Mouse (Mus musculus) hindbrain, embryonic 12.5 days (tissue): ENCODE data around the gene Atf6. TPM values are rescaled to one million over a fixed set of nuclear protein-coding genes. Genes with fewer than 3 reads are reported as not detected.

Source experiments
- ATAC-seq: fragments of 200-750 bp; cut with Nextera tagmentation; 2 replicates; pipeline ENCODE4 v1.8.0; 2017; ENCODE audit warnings: moderate TSS enrichment; ENCODE audit not compliant: low FRiP score
- H3K27ac ChIP-seq: fragments of 300-500 bp; sonication (generic); 2 replicates; pipeline ENCODE4 v1.5.1; 2016; ENCODE audit warnings: mild to moderate bottlenecking
- H3K27me3 ChIP-seq: fragments of 300-500 bp; sonication (generic); 2 replicates; pipeline ENCODE4 v1.6.1; 2016; ENCODE audit warnings: mild to moderate bottlenecking
- H3K36me3 ChIP-seq: fragments of 300-500 bp; sonication (generic); 2 replicates; pipeline ENCODE4 v1.6.1; 2016; ENCODE audit warnings: mild to moderate bottlenecking
- H3K4me1 ChIP-seq: fragments of 300-500 bp; sonication (generic); 2 replicates; pipeline ENCODE4 v1.6.1; 2016
- H3K4me2 ChIP-seq: fragments of 300-500 bp; sonication (generic); replicated peaks from 2 replicates; pipeline ENCODE4 v1.6.1; 2016; ENCODE audit warnings: mild to moderate bottlenecking
- H3K4me3 ChIP-seq: fragments of 300-500 bp; sonication (generic); 2 replicates; pipeline ENCODE4 v1.5.1; 2016; ENCODE audit warnings: mild to moderate bottlenecking
- H3K9ac ChIP-seq: fragments of 300-500 bp; sonication (generic); 2 replicates; pipeline ENCODE4 v1.6.1; 2016; ENCODE audit warnings: mild to moderate bottlenecking, moderate library complexity
- H3K9me3 ChIP-seq: fragments of 300-500 bp; sonication (generic); replicated peaks from 2 replicates; pipeline ENCODE4 v1.6.1; 2016; ENCODE audit warnings: mild to moderate bottlenecking
- WGBS: fragments of 180-500 bp; shearing (Covaris S2); methylation state at CpG from one replicate; pipeline ENCODE4 v1.1.7; 2016; 5-methylcytosine and 5-hydroxymethylcytosine counted together
- polyA plus RNA-seq: library from polyadenylated mRNA; unstranded; fragments of >200 nt; fragmentation: Nextera tagmentation; extraction: Ambion mirVana; gene quantifications from 2 replicates; pipeline ENCODE4 v1.2.1, GENCODE M21; 2016

The Atf6 gene
- polyA plus RNA-seq, 1 experiment from 2014 or later = 10.3 TPM

DNA sequence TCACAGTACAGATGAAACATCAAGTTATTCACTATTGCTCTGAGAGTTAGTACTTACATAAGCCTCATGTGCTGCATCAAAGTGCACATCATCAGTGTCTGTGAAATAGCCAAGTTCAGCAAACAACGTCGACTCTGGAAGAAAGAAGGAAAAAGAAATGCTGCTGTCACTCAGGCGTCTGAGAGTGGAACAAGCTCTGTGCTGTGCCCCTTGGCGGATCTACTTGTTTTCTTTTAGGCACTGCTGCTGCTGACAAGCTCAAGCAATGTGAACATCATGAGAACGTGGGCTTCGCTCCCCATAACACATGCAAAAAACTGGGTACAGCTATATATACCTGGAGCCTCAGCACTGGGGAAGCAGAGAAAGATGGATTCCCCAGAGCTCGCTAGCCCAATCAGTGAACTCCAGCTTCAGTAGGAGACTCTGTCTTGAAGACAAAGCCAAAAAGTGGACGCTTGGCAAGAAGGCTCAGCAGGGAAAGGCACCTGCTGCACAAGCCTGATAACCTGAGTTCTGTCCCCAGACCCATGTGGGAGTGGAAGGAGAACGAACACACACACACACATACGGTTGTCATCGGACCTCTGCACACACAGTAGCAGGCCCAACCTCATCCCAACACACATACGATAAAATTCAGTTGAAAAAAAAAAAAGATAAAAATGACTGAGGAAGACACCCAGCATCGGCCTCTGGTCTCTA lies 12.4 kb downstream of the Atf6 start:
- peaks cover 5% of the 10 kb centered on the region; the same call in 1 of the 2 replicates for H3K36me3 ChIP-seq
- WGBS = 85% methylated on average over 13 of the region's 13 CpGs
- H3K4me3 ChIP-seq = no peak overlapping the region
- no peaks in the 10 kb centered on the region for H3K9me3 ChIP-seq
- ATAC-seq = no peak
- H3K4me1 ChIP-seq = no peaks in the 10 kb centered on the region
- H3K27ac ChIP-seq = no peak overlapping the region
- no peak overlapping the region for H3K9ac ChIP-seq
- H3K27me3 ChIP-seq = no peaks in the 10 kb centered on the region
- no peak overlapping the region for H3K4me2 ChIP-seq

DNA sequence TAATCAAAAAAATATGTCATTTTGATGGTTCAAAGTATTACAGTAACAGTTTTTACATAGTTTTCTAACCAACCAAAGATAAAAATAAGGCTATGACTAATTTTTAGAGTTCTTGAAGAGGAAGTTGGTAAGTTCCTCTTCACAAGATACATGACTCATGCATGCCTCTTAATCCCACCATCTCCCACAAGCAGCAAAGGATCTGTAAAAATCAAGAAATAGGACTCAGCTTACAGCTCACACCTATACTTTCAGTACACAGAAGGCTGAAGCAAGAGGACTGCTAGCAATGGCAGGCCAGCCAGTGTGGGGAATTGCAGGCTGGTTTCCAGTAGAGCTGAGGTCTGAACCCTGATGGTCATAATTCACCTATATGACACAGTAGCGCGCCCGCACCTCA lies 14.0 kb downstream of the Atf6 start:
- Histone ChIP-seq H3K27me3 (no peaks in the 10 kb centered on the region), H3K9ac (no peak overlapping the region), H3K4me2 (no peak overlapping the region), H3K27ac (no peak overlapping the region), H3K9me3 (no peaks in the 10 kb centered on the region), H3K4me1 (no peaks in the 10 kb centered on the region), H3K36me3 (peaks cover 7% of the 10 kb centered on the region; the same call in 1 of the 2 replicates), H3K4me3 (no peak overlapping the region)
- WGBS = 97% methylated on average over 3 of the region's 3 CpGs
- no peak for ATAC-seq

DNA sequence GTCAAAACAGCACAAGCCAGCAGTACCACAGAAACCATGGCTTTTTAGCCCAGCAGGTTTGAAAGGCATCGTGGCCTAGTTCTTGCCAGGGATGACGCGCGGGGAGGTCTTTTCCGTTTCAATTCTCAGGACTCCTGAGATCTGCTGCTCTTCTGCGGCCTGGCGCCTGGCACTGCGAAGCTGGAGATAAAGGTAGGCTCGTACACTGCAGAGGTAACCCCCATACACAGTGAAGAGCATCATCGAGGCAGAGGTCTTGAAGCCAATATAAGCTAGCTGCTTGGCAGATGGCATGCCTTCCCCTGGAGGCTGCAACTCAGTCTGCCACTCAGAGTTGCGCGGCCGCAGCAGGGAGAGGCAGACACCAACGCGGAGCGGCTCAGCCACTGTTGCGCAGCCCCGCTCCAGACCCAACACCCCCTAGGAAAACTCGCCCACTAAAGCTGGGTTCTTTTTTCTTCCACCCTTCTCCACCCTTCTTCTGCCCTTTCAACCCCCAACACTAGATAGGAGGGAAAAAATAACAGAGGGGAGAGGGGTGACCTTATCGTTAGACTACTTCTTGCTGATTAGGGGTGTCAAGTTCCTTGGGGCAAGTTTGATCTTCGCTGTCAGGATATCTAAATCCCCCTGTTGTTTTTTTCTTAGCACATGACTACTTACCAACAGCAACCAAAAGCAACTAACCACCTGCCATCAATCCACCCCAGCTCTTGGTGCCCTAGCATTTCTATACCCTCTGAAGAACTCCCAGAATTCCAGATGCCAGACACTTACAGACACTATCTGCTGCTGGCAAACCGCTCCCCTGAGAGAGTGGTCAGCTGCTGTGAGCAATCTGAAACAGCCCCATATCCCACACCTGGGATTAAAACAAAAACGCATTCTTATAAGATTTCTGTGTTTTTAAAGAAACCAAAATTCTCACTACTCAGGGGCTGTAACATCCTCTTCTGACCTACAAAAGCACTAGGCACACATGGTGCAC lies 16.6 kb downstream of the Atf6 start:
- Histone ChIP-seq H3K36me3 (peaks cover 7% of the 10 kb centered on the region; the same call in 1 of the 2 replicates), H3K4me2 (no peak overlapping the region), H3K27ac (no peak overlapping the region), H3K4me1 (no peaks in the 10 kb centered on the region), H3K9ac (no peak overlapping the region), H3K9me3 (no peaks in the 10 kb centered on the region), H3K27me3 (no peaks in the 10 kb centered on the region), H3K4me3 (no peak overlapping the region)
- no peak for ATAC-seq
- 87% methylated on average over 23 of the region's 23 CpGs for WGBS

DNA sequence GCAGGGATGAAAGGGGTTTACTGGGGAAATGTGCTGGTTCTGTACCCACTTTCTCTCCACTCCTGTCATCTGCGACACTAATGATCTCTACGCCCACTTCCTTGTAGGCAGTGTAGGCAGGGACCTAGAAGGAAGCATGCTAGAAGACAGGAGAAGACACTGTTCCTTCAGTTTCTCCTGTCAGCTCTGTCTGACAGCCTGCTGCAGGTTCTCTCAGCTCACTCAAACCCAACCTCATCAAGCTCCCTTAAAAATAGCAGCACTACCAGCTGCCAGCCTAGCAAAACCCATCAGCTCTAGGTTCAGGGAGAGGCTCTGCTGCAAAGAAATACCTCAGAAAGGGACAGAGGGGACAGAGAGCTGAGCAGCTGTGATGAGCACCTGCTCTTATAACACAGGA lies 17.6 kb downstream of the Atf6 start:
- no peak overlapping the region for H3K4me3 ChIP-seq
- no peak overlapping the region for H3K9ac ChIP-seq
- WGBS = 96% methylated on average over 2 of the region's 2 CpGs
- no peak overlapping the region for H3K4me2 ChIP-seq
- H3K27ac ChIP-seq = no peak overlapping the region
- no peaks in the 10 kb centered on the region for H3K4me1 ChIP-seq
- peaks cover 7% of the 10 kb centered on the region; the same call in 1 of the 2 replicates for H3K36me3 ChIP-seq
- H3K9me3 ChIP-seq = no peaks in the 10 kb centered on the region
- H3K27me3 ChIP-seq = no peaks in the 10 kb centered on the region
- ATAC-seq = no peak

DNA sequence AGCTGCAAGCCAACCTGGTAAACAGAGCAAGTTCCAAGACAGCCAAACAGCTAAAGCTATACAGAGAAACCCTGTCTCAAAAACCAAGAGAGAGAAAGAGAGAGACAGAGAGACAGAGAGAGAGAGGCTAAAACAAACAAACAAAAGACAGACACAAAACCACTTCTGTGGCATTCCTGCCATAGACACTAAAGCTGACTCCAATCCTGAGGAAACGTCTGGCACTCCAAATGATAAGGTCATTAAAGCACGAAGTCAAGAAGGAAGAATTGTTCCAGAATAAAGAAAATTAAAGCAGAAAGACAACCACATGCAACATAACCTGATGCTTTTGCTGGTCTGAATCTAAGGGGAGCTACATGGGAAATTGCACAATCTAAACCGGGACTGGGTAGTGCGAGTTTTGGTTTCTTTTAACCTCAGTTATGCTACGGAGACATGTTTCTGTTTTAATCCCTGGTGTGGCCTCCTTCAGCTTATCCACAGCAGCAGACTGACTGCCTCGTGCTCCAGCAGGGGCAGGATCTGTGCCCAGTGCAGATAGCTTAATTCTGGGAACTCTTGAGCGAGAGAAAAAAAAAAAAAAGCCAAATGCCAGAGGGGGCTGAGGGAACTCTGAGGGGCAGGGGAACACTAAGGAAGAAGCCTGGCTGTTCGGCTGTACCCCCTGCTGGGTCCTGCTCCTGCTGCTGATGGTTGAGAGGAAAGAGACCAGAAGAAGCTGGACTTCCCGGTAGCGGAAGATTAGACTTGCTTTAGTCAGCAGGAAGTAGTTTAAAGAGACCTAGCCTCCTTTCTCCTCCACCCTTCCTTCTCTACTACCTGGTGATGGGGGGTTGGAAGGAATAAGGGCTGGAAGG lies 21.9 kb downstream of the Atf6 start:
- Histone ChIP-seq H3K4me2 (no peak overlapping the region), H3K36me3 (peaks cover 5% of the 10 kb centered on the region; the same call in 1 of the 2 replicates), H3K27me3 (no peaks in the 10 kb centered on the region), H3K9me3 (no peaks in the 10 kb centered on the region), H3K9ac (no peak overlapping the region), H3K4me3 (no peak overlapping the region), H3K4me1 (0 out of 2 replicates have a peak, but pooled peaks cover 3% of the 10 kb centered on the region), H3K27ac (no peak overlapping the region)
- no peak for ATAC-seq
- WGBS = 47% methylated on average over 10 of the region's 10 CpGs

DNA sequence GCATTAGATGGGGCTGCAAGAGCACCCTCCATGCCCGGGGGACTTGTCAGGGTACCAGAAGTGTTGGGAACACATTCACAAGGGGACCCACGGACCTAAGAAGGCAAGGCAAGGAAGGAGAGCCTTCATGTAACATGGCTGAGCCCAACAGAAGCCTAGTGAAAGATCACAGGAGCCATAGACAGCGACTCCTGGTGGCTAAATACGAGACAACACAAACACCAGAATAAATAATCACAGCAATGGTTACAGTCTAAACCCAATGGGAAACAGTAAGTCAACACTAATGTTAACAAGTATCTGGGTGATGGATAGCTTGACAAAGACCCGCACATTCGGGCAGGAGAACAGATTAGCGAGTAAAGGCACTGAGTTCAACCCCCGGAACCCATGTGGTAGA lies 23.2 kb downstream of the Atf6 start:
- H3K4me3 ChIP-seq = no peak overlapping the region
- no peak overlapping the region for H3K4me2 ChIP-seq
- no peak for ATAC-seq
- WGBS = 55% methylated on average over 8 of the region's 8 CpGs
- peaks cover 6% of the 10 kb centered on the region; the same call in 1 of the 2 replicates for H3K36me3 ChIP-seq
- H3K4me1 ChIP-seq = 0 out of 2 replicates have a peak, but pooled peaks cover 3% of the 10 kb centered on the region
- H3K9me3 ChIP-seq = no peaks in the 10 kb centered on the region
- no peak overlapping the region for H3K9ac ChIP-seq
- H3K27me3 ChIP-seq = no peaks in the 10 kb centered on the region
- H3K27ac ChIP-seq = no peak overlapping the region

DNA sequence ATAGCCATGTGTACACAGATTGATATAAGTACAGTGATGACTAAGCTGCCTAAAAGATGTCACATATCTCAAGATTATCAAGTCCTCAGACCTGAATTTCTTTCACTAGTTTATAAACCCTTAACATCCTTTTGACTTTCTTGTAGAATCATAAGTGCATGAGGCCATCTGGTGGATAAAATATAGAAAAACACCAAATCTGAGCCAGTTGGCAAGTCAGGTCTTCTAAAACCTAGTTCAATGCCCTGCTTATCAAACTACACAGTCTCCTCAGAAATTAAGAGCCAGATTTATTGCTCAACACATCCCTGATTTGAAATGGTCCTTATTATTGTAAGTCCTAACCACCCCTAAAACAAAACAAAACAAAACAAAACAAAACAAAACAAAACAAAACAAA lies 27.9 kb downstream of the Atf6 start:
- Histone ChIP-seq H3K4me1 (0 out of 2 replicates have a peak, but pooled peaks cover 3% of the 10 kb centered on the region), H3K4me2 (no peak overlapping the region), H3K27ac (no peak overlapping the region), H3K9ac (no peak overlapping the region), H3K27me3 (no peaks in the 10 kb centered on the region), H3K36me3 (peaks cover 11% of the 10 kb centered on the region; the same call in 1 of the 2 replicates), H3K9me3 (no peaks in the 10 kb centered on the region), H3K4me3 (no peak overlapping the region)
- ATAC-seq = no peak

DNA sequence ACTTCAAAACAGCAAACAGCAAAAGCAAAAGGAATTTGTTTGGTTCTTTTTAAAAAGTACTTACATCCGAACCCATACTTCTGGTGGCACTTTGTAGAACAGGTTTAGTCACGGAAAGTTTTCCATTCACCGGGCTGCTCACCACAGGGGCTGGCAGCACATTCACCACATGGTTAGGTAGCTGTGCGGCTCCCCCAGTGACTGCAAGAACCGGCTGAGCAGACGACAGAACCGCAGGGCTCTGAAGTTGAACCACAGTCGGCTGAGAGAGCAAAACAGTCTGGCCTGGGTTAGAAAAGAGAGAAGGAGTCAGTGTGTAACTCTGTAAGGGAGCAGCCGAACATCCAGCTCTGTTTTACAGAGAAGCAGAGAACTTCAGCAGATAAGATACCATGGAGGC lies 32.8 kb downstream of the Atf6 start:
- no peaks in the 10 kb centered on the region for H3K27me3 ChIP-seq
- no peaks in the 10 kb centered on the region for H3K9me3 ChIP-seq
- H3K4me1 ChIP-seq = no peaks in the 10 kb centered on the region
- no peak overlapping the region for H3K27ac ChIP-seq
- H3K36me3 ChIP-seq = peaks cover 8% of the 10 kb centered on the region; the same call in 1 of the 2 replicates
- no peak overlapping the region for H3K4me3 ChIP-seq
- 73% methylated on average over 9 of the region's 9 CpGs for WGBS
- no peak overlapping the region for H3K4me2 ChIP-seq
- H3K9ac ChIP-seq = no peak overlapping the region
- no peak for ATAC-seq

DNA sequence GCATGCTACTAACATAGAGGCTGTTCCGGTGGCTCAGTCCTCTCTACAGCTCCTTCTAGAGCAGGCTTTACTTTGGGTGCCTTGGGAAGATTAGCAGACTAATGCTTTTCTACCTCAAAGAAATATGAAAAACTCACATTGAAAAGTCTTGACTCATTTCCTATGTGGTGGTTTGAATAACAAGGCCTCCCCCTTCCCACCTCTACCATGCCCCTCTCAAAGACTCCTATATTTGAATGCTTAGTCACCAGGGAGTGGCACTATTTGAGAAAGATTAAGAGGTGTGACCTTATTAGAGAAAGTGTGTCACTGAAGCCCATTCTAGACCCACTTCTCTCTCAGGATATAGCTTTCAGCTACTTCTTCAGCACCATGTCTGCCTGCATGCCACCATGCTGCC lies 37.8 kb downstream of the Atf6 start:
- Histone ChIP-seq H3K4me1 (no peaks in the 10 kb centered on the region), H3K9ac (no peak overlapping the region), H3K27ac (no peak overlapping the region), H3K4me2 (no peak overlapping the region), H3K9me3 (no peaks in the 10 kb centered on the region), H3K27me3 (no peaks in the 10 kb centered on the region), H3K4me3 (no peak overlapping the region), H3K36me3 (0 out of 2 replicates have a peak, but pooled peaks cover 4% of the 10 kb centered on the region)
- no peak for ATAC-seq
- 97% methylated on average over 1 of the region's 1 CpGs for WGBS

DNA sequence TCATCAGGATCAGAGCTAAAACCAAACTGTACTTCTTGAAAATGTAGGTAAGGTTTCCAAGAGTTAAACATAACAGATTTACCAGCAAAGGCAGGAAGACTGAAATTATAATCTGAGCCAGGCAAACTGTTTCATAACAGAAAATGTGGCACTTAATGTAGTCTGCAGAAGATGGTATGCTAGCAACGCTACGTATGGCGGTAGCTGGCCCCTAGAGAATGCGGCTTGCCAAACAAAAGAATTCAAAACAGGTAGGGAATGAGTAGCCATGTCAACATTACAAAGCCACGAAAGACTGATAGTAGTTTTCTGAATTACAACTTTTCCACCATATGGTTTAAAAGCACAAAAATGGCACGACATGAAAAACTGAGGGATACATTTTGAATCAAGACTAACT lies 38.2 kb downstream of the Atf6 start:
- 88% methylated on average over 6 of the region's 6 CpGs for WGBS
- Histone ChIP-seq H3K4me2 (no peak overlapping the region), H3K36me3 (0 out of 2 replicates have a peak, but pooled peaks cover 2% of the 10 kb centered on the region), H3K27ac (no peak overlapping the region), H3K4me1 (no peaks in the 10 kb centered on the region), H3K4me3 (no peak overlapping the region), H3K27me3 (no peaks in the 10 kb centered on the region), H3K9ac (no peak overlapping the region), H3K9me3 (no peaks in the 10 kb centered on the region)
- ATAC-seq = no peak

DNA sequence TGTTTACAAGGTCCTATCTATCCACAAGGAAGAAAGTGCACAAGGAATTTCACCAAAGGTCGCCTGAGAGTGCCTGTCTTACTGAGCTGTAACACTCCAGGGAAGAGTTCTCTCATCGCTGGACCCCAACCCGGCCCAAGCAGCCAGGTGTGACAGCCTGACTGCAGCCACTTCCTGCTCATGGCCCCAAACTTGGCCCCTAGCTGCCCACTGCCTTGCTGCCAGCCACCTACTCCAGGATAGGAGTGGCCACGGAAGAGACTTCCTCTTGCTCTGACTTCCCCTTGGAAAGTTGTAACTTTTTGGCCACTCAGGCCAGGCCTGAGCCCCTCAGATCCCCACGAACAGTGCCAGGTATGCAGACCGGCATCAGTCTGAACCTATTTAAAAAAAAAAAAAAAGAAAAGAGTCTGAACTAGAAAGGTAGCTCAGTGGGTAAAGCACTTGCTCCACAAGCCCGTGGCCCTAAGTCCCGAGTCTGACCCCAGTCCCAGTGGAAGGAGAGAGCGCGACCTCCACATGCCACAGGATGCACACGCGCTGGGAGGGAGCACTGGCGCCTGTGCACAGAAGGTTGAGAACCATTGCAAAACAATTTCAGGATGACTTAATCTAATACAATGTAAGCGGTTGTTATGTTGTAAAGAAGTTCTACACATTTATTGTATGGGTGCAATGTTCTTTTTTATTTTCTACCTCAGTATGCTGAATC lies 47.3 kb downstream of the Atf6 start:
- Histone ChIP-seq H3K9me3 (no peaks in the 10 kb centered on the region), H3K9ac (no peak overlapping the region), H3K36me3 (no peaks in the 10 kb centered on the region), H3K27ac (no peak overlapping the region), H3K4me1 (no peaks in the 10 kb centered on the region), H3K27me3 (no peaks in the 10 kb centered on the region), H3K4me3 (no peak overlapping the region), H3K4me2 (no peak overlapping the region)
- WGBS = 81% methylated on average over 14 of the region's 14 CpGs
- ATAC-seq = no peak
